Comparison of ENCODE assay signal across 8 mouse cellular contexts in the genomic region with DNA sequence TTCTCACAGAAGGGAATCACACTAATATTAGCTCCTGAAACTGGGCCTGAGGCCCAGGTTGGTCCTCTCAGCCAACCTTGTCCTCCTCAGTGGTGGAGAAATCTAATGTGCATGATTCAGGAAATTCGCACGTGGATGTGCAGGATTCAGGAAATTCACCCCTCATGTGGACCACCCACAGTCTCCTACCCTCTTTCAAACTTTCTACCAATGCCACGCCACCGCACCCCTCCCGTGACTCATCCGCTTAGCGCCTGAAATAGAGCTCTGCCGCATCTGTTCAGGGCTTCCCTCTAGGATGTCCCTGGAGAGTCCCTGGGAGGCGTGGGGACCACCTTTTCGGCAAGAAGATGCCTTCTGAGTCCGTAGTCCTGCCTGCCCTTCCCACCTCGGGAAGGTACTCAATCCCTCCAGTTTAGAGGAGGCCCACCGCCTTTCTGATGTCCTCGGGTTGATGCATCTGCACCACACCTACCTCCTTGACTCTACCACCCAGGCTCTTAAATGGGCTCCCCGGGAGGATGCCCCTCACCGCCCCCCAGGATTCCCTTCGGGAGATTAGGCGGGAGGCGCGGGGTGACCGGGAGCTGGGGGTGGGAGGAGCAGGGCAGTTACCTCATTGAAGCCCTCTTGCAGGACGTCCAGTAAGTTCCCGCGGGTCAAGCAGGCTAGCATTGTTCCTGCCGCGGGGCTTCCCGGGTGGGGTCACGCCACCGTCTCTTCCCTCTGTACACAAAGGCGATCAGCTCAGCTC. TPM values are rescaled to one million over a fixed set of nuclear protein-coding genes. Genes with fewer than 3 reads are reported as not detected.
DNase-seq lines count a peak whose midpoint lies in the region; ATAC-seq and TF ChIP-seq lines count a peak whose summit lies in the region.

No protein-coding gene starts in this region.

- H3K4me2 ChIP-seq in forebrain, embryonic 14.5 days (ENCODE audit: low read length) = peak overlapping the region; percentile 88
- peak overlapping the region; percentile 83 for H3K4me2 ChIP-seq in midbrain, embryonic 14.5 days (ENCODE audit: low read length)

- no peak overlapping the region for H3K27ac ChIP-seq in bone marrow macrophage, adult 2 months (ENCODE audit: insufficient read depth, low read depth, low read length)
- peak overlapping the region; percentile 56 for H3K27ac ChIP-seq in forebrain, embryonic 14.5 days (ENCODE audit: low read depth, low read length)
- peak overlapping the region; percentile 88 for H3K27ac ChIP-seq in midbrain, embryonic 14.5 days (replicated peaks; ENCODE audit: low read depth, low read length)

- under 1% methylated on average over 30 of the region's 30 CpGs for WGBS in forebrain, embryonic 14.5 days
- WGBS in midbrain, embryonic 14.5 days = under 1% methylated on average over 30 of the region's 30 CpGs

- no peaks in the 10 kb centered on the region for H3K36me3 ChIP-seq in forebrain, embryonic 14.5 days (ENCODE audit: control insufficient read depth, insufficient read depth, low read length)
- no peaks in the 10 kb centered on the region for H3K36me3 ChIP-seq in midbrain, embryonic 14.5 days (ENCODE audit: control insufficient read depth, insufficient read depth, low read length)

- no peaks in the 10 kb centered on the region for H3K9me3 ChIP-seq in forebrain, embryonic 14.5 days (replicated peaks; ENCODE audit: control insufficient read depth, low read length)
- no peaks in the 10 kb centered on the region for H3K9me3 ChIP-seq in midbrain, embryonic 14.5 days (ENCODE audit: control insufficient read depth, low read length)

- peak overlapping the region; percentile 76 for H3K9ac ChIP-seq in forebrain, embryonic 14.5 days (ENCODE audit: low read length)
- H3K9ac ChIP-seq in midbrain, embryonic 14.5 days (replicated peaks; ENCODE audit: low read length) = peak overlapping the region; percentile 80

- peak; percentile 34 for DNase-seq in layer of hippocampus, adult 11-12 months (ENCODE audit: low spot score)
- no peak for DNase-seq in layer of hippocampus, adult 9-10 months (ENCODE audit: low spot score)
- DNase-seq in forebrain, embryonic 14.5 days (ENCODE audit: low spot score) = peak; percentile 49
- peak; percentile 41 for DNase-seq in layer of hippocampus, adult 9-11 months
- peak; percentile 64 for DNase-seq in midbrain, embryonic 14.5 days
- DNase-seq in urinary bladder, postnatal 10 days (ENCODE audit: low spot score) = no peak

- H3K27me3 ChIP-seq in forebrain, embryonic 14.5 days (replicated peaks; ENCODE audit: control insufficient read depth, insufficient read depth, low read length) = no peaks in the 10 kb centered on the region
- H3K27me3 ChIP-seq in midbrain, embryonic 14.5 days (ENCODE audit: control insufficient read depth, insufficient read depth, low read length) = no peaks in the 10 kb centered on the region

- H3K4me1 ChIP-seq in bone marrow macrophage, adult 2 months (ENCODE audit: control insufficient read depth, insufficient read depth, low read length) = peaks cover 3% of the 10 kb centered on the region
- peaks cover 36% of the 10 kb centered on the region for H3K4me1 ChIP-seq in forebrain, embryonic 14.5 days (ENCODE audit: control insufficient read depth, insufficient read depth, low read length)
- peaks cover 44% of the 10 kb centered on the region for H3K4me1 ChIP-seq in midbrain, embryonic 14.5 days (ENCODE audit: control insufficient read depth, insufficient read depth, low read length)

- H3K4me3 ChIP-seq in bone marrow macrophage, adult 2 months (ENCODE audit: insufficient read depth, low read length) = peak overlapping the region; percentile 67
- H3K4me3 ChIP-seq in forebrain, embryonic 14.5 days (ENCODE audit: low read depth, low read length) = peak overlapping the region; percentile 58
- peak overlapping the region; percentile 64 for H3K4me3 ChIP-seq in midbrain, embryonic 14.5 days (replicated peaks; ENCODE audit: low read depth, low read length)

- no peak; the same call in 1 of the 2 replicates for ATAC-seq in forebrain, embryonic 14.5 days
- peak; percentile 4; the same call in 1 of the 2 replicates for ATAC-seq in midbrain, embryonic 14.5 days (ENCODE audit: low FRiP score, low TSS enrichment)
- ATAC-seq in megakaryocyte progenitor cell, adult 5-6 weeks (replicated peaks; ENCODE audit: poor library complexity) = no peak

- TF ChIP-seq CTCF in bone marrow macrophage, adult 2 months (IDR thresholded peaks at IDR 0.05; ENCODE audit: low read depth, low read length) = no peak

- no peak for TF ChIP-seq POLR2A in bone marrow macrophage, adult 2 months (IDR thresholded peaks at IDR 0.05; ENCODE audit: borderline replicate concordance, low read depth, low read length)

RNA-seq across cellular contexts. Expression of a gene that starts 12.0 kb away (rescaled TPM):
- not detected in 2 replicates for polyA plus RNA-seq in bone marrow macrophage, adult 2 months (2012; ENCODE audit: insufficient read depth, insufficient read length, missing spikeins)
- polyA plus RNA-seq in forebrain, embryonic 14.5 days (2014; fragmentation: Nextera tagmentation; extraction: Ambion mirVana) = 21.6 and 27.1 TPM in 2 replicates
- 31.5 and 35.1 TPM in 2 replicates for polyA plus RNA-seq in midbrain, embryonic 14.5 days (2014; fragmentation: Nextera tagmentation; extraction: Ambion mirVana)
- total RNA-seq in megakaryocyte progenitor cell, adult 5-6 weeks (2015) = 0.07 and 0.22 TPM in 2 replicates
- 0.42 and 0.44 TPM in 2 replicates for total RNA-seq in megakaryocyte progenitor cell, adult 5-6 weeks (2017)

RNA-seq across cellular contexts. Expression of a gene that starts 19.0 kb away (rescaled TPM):
- not detected in 2 replicates for polyA plus RNA-seq in bone marrow macrophage, adult 2 months (2012; ENCODE audit: insufficient read depth, insufficient read length, missing spikeins)
- polyA plus RNA-seq in forebrain, embryonic 14.5 days (2014; fragmentation: Nextera tagmentation; extraction: Ambion mirVana) = 1.0 and 1.1 TPM in 2 replicates
- polyA plus RNA-seq in midbrain, embryonic 14.5 days (2014; fragmentation: Nextera tagmentation; extraction: Ambion mirVana) = 0.89 and 1.1 TPM in 2 replicates
- total RNA-seq in megakaryocyte progenitor cell, adult 5-6 weeks (2015) = 0.64 TPM in 1 of 2 replicates, not detected in the other
- 0.71 TPM in 1 of 2 replicates, not detected in the other for total RNA-seq in megakaryocyte progenitor cell, adult 5-6 weeks (2017)

RNA-seq across cellular contexts. Expression of a gene that starts 23.8 kb away (rescaled TPM):
- polyA plus RNA-seq in bone marrow macrophage, adult 2 months (2012; ENCODE audit: insufficient read depth, insufficient read length, missing spikeins) = 2.4 and 3.0 TPM in 2 replicates
- 9.7 and 12.6 TPM in 2 replicates for polyA plus RNA-seq in forebrain, embryonic 14.5 days (2014; fragmentation: Nextera tagmentation; extraction: Ambion mirVana)
- 2.5 and 3.7 TPM in 2 replicates for polyA plus RNA-seq in midbrain, embryonic 14.5 days (2014; fragmentation: Nextera tagmentation; extraction: Ambion mirVana)
- 0.71 and 0.99 TPM in 2 replicates for total RNA-seq in megakaryocyte progenitor cell, adult 5-6 weeks (2015)
- total RNA-seq in megakaryocyte progenitor cell, adult 5-6 weeks (2017) = 0.34 and 0.54 TPM in 2 replicates

RNA-seq across cellular contexts. Expression of a gene that starts 24.8 kb away (rescaled TPM):
- polyA plus RNA-seq in bone marrow macrophage, adult 2 months (2012; ENCODE audit: insufficient read depth, insufficient read length, missing spikeins) = not detected in 2 replicates
- 0.70 TPM in 1 of 2 replicates, not detected in the other for polyA plus RNA-seq in forebrain, embryonic 14.5 days (2014; fragmentation: Nextera tagmentation; extraction: Ambion mirVana)
- polyA plus RNA-seq in midbrain, embryonic 14.5 days (2014; fragmentation: Nextera tagmentation; extraction: Ambion mirVana) = 1.5 TPM in 1 of 2 replicates, not detected in the other
- total RNA-seq in megakaryocyte progenitor cell, adult 5-6 weeks (2015) = not detected in 2 replicates
- total RNA-seq in megakaryocyte progenitor cell, adult 5-6 weeks (2017) = not detected in 2 replicates

RNA-seq across cellular contexts. Expression of a gene that starts 40.7 kb away (rescaled TPM):
- polyA plus RNA-seq in bone marrow macrophage, adult 2 months (2012; ENCODE audit: insufficient read depth, insufficient read length, missing spikeins) = 9.3 and 9.5 TPM in 2 replicates
- polyA plus RNA-seq in forebrain, embryonic 14.5 days (2014; fragmentation: Nextera tagmentation; extraction: Ambion mirVana) = 10.0 and 10.1 TPM in 2 replicates
- 12.5 and 14.3 TPM in 2 replicates for polyA plus RNA-seq in midbrain, embryonic 14.5 days (2014; fragmentation: Nextera tagmentation; extraction: Ambion mirVana)
- 6.9 and 7.8 TPM in 2 replicates for total RNA-seq in megakaryocyte progenitor cell, adult 5-6 weeks (2015)
- 6.0 and 7.0 TPM in 2 replicates for total RNA-seq in megakaryocyte progenitor cell, adult 5-6 weeks (2017)

Comparison
In these comparisons a context has a peak if more than half of its experiments do, and no peak if none do; other contexts are left out.
1. DNase-seq: peak in layer of hippocampus, adult 11-12 months (single experiment), forebrain, embryonic 14.5 days (single experiment), layer of hippocampus, adult 9-11 months (single experiment) and midbrain, embryonic 14.5 days (single experiment); none in layer of hippocampus, adult 9-10 months (single experiment) and urinary bladder, postnatal 10 days (single experiment).
2. RNA of a gene that starts 12.0 kb away (polyA plus RNA-seq): 31.5 to 35.1 TPM in midbrain, embryonic 14.5 days and 21.6 to 27.1 TPM in forebrain, embryonic 14.5 days; not detected in bone marrow macrophage, adult 2 months; every median in the first group is over 10 times any median in the second.
3. Peak in every context shown above with its lines, with median percentiles within 50 percentile points of each other: H3K4me3 ChIP-seq.